Mouse (Mus musculus): ENCODE results near the gene Trabd.
A peak's percentile ranks its signal among the peaks of the same experiment; 100 is the strongest.

The Trabd gene

DNA sequence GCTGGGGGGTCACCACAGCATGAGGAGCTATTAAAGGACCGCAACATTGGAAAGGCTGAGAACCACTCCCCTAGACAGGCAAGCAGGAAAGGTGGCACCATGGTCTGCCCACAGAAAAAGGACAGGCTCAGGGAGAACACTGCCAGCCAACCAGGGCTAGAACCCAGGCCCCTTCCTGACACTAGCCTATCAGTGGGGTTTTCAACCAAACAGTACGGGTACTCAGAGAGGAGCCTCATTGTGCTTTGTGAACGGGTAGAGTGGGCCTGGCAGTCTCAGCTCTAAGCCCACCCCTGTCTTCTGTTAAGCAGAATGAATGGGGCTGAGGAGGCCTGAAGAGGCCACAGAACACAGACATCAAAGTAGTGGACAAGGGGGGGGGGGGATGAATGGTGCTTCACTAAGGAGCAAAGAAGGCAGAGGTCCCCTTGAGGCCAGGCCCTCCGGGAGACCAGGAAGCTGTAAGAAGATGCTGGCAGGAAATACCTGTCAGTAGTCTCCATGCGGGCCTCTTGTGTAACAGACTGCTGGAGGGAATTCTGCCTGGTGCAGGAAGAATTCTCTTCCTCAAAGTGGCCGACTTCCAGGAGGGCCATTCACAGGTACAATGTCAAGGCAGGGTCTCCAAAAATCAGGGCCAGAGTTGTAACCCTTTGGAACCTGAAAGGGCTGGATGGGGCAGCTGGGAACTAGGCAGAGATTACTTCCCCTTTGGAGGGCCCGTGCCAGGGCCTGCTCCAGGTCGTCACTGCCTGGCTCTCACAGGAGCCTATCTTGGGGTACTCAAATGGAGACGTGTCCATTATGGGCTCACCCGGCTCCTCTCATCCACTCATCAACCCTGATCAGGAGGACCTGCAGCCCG, at the start of gene Trabd:
TSS of gene Trabd (plus strand) at position 512 of the 865 bp plus-strand sequence.
- DNase-seq (ENCODE audit: low spot score) = no peak

DNA sequence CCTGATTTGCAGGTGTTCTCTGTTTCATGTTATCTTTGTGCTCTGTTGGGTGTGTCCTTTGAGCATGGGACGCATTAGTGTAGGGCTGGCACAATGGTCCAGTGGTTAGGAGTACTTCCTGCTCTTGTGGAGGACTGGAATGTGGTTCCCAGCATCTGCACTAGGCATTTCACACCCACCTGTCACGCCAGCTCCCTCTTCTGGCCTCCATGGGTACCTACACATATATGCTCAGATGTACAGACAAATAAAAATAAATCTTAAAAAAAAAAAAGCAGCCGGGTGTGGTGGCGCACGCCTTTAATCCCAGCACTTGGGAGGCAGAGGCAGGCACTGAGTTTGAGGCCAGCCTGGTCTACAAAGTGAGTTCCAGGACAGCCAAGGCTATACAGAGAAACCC, 30.5 kb upstream of the Trabd start:
- no peak for DNase-seq (ENCODE audit: low spot score)

DNA sequence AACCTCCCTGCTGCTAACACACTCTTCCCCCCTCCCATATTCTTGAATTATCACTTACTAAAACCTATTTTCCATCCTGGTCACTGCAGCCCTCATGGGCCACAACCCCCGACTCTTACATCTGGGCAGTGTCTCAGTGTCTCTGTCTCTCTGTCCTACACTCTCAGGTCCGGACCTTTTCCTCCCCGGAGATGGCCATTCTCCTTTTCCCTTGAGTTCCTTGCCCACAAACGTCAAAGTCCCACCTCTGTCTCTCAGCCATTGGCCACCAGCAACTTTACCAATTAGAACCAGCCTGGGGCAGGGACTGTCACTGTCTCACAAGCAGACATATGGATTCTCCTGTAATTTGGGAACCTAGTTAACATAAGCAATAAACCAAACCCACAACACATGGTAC, 28.6 kb upstream of the Trabd start:
- DNase-seq (ENCODE audit: low spot score) = no peak

DNA sequence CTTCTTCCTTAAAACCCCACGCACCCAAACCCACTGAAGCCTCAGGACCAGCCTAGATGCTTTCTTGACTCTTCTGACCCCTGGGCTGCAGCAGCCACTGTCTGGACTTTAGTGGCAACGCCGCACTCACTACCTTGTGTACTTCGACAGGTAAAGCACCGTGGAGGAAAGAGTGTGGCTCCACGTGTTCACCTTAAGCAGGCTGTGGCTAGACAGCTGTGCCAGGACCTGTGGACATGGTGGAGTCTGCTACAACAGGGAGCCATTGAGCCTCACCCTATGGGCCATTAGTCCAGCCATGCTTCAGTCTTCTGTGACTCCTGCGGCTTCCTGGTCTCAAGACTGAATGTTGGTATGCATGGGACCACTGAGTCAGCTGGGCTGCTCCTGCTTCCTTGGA, 20.3 kb upstream of the Trabd start:
- no peak for DNase-seq (ENCODE audit: low spot score)

DNA sequence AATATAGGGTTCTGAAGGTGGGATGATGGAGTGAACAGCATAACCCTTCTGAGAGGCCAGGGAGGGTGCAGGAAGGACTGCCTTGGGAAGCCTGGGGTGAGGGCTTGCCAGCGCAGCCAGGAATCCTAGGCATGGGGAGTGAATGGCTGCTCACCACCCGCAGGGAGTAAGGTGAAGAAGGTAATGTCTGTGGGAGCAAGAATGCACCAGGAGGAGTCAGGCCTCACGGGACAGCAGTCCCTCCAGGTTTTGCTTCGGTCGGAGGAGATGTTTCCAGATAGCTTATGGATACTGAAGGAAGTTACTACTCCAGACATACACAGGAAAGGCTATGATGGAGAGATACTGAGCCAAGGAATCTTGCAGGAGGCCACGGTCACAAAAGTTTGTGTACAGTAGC, 16.2 kb upstream of the Trabd start:
- DNase-seq (ENCODE audit: low spot score) = no peak

DNA sequence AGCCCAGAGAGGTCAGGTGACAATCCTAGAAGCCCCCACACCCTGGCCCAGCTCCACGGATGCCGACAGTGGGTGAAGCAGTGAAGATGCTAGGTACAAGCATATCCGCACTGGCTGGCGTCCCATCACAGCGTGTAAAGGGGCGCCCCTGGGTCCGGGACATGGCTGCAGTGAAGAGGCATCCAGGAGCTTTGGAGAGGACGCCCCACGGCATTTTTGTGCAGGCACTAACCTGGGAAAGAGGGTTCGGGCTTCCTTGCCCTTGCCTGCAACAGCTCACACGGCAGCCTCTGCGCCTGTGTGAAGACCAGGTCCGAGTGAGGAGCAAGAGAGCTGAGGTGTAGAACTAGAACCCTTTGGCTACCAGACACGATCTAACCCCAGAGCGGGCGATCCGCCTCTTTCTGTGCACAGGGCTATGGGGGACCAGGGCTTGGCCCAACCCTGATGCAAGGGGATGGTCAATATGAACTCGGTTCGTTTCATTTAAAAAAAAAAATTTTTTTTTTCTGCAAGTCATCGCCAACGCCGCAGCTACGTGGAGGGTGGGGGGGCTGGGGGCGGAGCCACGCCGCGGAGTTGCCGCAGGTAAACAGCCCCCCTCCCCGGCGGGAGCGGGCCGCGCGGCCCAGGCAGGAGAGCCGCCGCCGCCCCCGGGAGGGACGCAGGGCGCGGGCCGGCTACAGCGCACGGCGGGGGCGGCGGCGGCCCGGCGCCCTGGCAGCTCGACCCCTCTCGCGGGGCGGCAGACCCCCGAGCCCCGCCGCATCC, 15.6 kb upstream of the Trabd start, which contains the start of gene Panx2:
TSS of gene Panx2 (plus strand) at position 574 of the 771 bp plus-strand sequence.
- DNase-seq (ENCODE audit: low spot score) = no peak

DNA sequence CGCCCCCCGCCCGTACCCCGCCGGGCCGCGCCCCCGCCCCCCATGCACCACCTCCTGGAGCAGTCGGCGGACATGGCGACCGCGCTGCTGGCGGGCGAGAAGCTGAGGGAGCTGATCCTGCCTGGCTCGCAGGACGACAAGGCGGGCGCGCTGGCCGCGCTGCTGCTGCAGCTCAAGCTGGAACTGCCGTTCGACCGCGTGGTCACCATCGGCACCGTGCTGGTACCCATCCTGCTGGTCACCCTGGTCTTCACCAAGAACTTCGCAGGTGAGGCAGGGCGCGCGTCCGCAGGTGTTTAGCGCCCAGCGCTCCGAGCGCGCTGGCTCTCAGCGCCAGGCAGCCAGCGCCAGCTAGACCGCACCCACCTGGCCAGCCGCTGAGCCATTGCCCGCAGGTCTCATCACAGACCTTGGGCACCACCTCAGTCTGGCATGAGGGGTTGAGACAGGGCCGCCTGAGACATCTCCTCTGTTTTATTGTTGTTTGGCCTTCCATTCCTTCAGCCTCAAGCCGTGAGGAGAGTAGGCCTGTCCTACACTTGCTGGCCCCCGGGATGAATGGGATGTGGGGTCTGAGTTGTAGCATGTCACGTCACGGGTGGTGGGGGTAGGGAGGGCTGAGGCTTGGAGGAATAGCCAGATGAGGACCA, 14.8 kb upstream of the Trabd start:
- DNase-seq (ENCODE audit: low spot score) = no peak

DNA sequence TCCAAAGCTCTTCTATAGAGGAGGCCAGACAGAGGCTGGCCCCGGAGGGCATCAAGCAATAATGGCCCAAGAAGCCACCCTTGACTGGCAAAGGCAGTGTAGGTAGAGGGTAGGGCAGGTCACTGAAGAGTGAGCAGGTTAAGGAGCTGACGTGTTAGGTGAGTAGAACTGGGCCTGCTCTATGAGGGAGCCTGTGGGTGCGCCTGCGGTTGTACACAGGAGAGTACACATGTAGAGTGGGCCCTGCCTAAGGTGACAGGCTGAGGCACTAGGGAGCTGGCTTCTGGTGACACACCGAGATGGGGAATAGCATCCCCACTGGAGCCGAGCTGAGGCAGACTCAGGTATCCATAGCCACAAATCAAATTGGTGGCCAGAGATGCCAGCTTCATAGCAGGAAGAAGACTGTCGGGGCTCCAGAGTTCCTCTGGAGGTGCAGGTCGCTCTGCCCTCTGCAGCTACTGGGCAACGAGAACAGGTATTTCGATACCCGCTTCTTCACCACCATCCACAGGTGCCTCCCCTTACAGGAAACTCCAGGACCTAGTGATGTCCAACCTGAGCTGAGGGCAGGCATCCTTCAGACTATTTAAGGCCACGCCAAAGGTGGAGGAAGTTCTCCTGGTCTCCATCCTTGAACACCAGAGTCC, 14.0 kb upstream of the Trabd start:
- DNase-seq (ENCODE audit: low spot score) = no peak

DNA sequence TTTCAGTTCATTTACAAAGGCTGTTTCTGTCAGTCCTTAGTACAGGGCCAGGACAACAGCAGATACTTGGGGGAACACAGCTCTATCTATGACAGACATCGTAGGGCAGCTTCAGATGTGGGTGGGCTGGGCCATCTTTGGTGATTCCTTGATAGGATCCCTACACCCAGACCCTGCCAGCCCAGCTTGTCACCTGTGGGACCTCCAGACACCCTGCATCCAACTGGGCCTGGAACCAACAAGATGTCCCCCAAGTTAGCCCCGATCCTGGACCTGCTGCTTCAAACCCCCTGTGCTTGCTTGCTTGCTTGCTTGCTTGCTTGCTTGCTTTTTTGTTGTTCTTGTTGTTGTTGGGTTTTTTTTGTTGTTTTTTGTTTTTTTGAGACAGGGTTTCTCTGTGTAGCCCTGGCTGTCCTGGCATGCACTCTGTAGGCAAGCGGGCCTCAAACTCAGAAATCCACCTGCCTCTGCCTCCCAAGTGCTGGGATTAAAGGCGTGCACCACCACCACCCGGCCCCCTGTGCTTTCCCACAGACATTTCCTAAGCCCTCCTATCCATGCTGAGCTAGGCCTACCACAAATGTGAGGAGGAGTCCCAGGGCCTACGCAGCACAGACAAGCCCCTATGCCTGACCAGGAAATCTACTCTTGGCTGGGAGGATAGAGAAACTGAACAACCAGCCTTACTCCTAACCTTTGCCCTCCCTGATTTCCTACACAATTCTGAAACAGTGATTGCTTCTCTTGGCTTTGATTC, 13.0 kb upstream of the Trabd start:
- DNase-seq (ENCODE audit: low spot score) = no peak

DNA sequence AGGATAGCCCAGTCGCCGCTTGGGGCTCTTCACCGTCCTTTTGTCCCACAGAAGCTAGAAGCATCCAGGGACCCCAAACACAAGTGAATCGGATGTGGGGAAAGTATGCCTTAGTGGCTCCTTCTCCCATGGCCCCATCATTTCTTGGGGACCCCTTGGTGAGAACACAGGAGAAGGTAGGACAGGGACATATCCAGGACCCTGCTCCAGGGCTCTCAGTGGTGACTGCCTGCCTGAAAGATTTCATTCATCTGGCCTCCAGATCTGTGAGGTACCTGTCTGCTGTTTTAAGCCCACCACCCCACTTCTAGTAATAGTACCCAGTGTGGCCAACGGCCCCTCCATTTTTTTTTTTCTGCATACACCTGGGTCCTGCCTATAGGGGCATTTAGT, 12.4 kb upstream of the Trabd start:
- no peak for DNase-seq (ENCODE audit: low spot score)

DNA sequence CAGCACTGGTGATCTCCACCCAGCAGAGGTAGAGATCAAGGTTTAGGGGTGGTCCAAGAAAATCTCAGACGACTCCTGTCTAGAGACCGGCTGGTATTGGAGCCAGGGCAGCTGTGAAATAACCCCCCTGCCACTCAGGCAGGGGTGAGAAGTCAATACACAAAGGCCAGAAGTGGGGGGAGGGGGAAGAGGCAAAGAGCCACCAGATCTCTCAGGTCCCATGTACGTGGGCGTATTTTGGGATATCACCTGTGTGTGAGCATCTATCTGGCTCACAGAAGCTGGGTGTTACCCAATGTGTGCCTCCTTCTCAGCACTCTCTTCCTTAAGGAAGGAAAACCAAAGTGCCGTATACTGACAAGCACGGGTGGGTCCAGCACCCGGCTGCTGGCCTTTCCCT, 11.9 kb upstream of the Trabd start:
- no peak for DNase-seq (ENCODE audit: low spot score)

DNA sequence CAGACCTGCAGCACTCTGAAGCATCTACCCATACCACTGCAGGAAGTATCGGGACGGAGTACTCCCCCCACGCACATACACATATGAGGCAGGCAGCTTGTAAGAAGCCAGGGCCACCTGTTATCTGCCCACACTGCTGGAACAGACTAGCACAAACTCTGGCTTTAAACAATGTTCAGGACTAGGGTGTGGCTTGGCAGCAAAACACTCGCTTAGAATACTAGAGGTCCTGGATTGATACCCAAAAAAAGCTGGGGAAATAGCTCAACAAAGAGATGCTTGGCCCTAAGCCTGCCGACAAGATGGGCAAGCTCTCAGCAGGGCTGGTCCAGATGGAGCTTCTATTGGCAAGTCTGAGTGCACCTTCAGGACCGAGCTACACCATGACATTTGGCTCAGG, 11.4 kb upstream of the Trabd start:
- no peak for DNase-seq (ENCODE audit: low spot score)

DNA sequence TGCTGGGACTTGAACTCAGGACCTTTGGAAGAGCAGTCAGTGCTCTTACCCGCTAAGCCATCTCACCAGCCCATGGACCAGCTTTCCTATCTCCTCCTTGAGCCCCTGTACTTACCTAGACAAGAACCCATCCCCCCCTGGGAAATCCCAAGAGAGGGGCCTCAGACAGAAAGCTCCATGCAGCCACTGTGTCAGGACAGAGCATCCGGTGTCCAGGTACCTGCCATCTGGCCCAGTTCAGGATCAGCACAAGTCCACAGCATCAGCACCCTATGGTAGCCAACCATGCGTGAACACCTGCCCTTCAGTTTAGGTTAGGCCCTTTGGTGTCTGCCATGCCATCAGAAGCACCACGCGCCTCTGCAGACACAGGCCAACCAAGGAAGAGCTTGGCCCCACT, 10.0 kb upstream of the Trabd start:
- DNase-seq (ENCODE audit: low spot score) = no peak

DNA sequence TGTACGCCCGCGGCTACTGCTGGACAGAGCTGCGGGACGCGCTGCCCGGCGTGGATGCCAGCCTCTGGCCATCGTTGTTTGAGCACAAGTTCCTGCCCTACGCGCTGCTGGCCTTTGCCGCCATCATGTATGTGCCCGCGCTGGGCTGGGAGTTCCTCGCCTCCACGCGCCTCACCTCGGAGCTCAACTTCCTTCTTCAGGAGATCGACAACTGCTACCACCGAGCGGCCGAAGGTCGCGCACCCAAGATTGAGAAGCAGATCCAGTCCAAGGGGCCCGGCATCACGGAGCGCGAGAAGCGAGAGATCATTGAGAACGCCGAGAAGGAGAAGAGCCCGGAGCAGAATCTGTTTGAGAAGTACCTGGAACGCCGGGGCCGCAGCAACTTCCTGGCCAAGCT, 7.3 kb upstream of the Trabd start:
- no peak for DNase-seq (ENCODE audit: low spot score)

DNA sequence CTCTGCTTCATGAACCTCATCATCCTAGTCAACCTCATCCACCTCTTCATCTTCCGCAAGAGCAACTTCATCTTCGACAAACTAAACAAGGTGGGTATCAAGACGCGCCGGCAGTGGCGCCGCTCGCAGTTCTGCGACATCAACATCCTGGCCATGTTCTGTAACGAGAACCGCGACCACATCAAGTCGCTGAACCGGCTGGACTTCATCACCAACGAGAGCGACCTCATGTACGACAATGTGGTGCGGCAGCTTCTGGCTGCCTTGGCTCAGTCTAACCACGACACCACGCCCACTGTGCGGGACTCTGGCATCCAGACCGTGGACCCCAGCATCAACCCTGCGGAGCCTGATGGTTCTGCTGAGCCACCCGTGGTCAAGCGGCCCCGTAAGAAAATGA, 6.7 kb upstream of the Trabd start:
- DNase-seq (ENCODE audit: low spot score) = no peak

DNA sequence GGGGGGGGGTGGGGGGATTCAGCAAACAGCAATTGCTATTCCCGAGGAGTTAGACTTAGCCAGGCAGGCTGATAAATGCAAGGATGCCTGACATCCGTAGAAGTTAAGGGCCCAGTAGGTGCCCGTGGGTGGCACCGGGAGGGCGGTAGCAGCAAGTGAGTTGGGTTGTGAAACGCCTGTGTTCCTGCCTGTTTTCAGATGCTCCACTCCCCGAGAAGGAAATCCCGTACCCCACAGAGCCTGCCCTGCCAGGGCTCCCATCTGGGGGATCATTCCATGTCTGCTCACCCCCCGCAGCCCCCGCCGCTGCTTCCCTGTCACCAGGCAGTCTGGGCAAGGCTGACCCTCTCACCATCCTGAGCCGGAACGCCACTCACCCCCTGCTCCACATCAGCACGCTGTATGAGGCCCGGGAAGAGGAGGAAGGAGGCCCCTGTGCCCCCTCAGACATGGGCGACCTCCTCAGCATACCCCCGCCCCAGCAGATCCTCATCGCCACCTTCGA, 5.5 kb upstream of the Trabd start:
- DNase-seq (ENCODE audit: low spot score) = no peak

DNA sequence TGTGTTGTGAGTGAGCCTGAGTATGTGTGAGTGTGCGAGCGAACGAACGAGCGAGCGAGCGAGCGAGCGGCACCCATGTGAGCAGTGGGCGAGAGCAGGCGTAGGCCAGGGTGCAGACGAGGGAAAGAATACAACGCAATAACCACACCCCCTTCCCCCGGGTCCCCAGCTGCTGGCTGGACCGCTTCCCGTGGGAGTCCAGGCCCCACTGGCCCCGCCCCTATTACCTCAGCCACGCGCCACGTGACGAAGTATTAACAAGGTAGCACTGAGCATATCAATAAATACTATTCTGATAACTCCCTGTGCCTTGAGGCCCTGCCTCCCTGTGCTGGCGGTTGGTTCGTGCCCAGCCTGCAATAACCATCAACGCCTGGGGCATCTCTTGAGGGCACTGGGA, 4.3 kb upstream of the Trabd start:
- no peak for DNase-seq (ENCODE audit: low spot score)

DNA sequence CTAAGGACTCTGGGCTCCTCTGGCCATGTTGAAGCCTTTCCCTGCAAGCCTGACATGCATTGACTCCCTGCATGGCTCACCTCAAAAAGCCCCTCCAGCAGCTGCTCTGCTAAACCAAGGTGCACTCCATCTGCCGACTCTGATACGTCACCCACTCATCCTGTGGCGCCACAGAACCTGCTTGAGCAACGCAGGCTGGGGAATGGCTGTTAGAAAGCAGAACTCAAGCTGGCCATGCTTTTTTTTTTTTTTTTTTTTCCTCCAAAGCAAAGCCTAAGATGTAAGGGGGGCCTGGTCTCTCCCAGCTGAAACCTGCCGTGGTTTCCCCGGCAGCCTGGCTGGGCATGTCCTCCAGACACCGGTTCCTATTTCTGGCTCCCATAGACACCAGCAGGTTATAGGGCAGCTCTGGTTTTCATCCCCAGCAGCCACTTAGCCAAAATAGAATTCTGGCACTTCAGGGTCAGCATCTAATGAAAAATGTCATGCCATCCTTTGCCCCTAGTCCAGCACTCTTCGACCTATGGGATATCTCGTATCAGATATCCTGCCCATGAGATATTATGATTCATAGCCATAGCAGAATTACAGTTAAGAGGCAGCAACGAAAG, 826 bp upstream of the Trabd start:
- DNase-seq (ENCODE audit: low spot score) = no peak

DNA sequence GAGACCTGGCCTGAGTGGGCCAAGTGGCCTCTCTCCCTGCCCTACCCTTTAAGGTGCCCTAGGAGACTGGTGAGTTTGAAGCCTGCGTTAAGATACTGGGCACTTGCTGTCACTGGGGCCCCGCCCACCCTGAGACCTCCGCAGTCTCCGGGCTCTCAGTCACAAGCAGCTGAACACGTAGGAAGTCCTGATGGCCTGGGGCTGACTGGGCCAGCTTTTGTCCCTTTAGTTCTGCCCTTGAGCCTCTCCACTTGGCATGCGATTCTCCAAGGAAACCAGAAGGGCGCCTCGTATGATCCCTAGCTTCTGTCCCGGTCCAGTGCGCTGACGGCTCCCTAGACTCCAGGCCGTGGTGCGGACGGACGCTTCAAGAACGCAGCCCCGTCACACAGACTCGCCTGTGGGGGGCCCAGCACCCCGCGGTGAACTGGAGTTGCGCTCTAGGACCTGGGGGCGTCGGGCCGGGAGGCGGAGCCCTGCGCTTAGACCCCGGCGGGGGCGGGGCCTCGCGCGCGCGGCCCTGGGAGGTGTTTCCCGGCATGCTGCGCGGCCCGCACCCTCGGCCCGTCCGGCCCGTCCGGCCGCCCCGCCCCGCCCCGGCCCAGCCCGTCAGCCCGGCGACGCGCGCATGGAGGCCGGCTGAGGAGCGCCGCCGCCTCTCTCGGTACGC, 689 bp downstream of the Trabd start:
- DNase-seq (ENCODE audit: low spot score) = peak; percentile 71

DNA sequence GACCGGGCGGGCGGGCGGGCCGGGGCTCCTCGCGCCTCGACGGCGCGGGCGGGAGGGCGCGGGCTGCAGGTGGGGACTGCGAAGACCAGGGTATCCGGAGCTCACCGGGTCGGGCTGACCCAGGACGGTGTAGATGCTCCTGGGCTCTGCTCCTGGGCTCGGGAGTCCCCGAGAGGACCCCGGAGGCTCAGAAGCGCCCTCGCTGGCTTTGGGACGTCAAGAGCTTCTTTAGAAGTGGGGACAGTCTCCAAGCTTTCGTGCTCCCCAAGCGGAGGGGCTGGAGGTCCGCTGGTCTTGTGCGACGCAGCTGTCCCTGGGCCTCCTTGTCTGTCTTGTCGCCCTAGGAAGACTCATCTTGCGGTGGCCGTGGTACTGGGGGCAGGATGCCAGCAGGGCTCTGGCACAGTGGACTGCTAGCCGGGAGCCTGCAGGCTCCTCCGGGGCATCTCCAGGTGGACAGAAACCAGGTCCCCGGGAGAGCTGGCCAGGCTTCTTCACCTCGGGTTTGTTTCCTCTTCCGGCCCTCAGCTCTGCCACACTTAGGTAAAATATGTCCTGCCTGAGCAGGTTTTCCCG, 1.3 kb downstream of the Trabd start:
- peak; percentile 31 for DNase-seq (ENCODE audit: low spot score)

All from spleen, adult 12 weeks (tissue).